Mouse (Mus musculus) cerebellum, adult 2 months (tissue): Measurements from ENCODE around the gene Tnfsf10.

Experiments
- CTCF ChIP-seq: fragments of 200-500 bp; IDR thresholded peaks from 2 replicates; pipeline ENCODE4 v1.5.1; 2011; ENCODE audit warnings: low read depth, mild to moderate bottlenecking, control low read depth, low read length, moderate library complexity, borderline replicate concordance; ENCODE audit not compliant: insufficient read depth
- POLR2A ChIP-seq: fragments of 200-500 bp; IDR thresholded peaks from 2 replicates; pipeline ENCODE4 v1.6.1; 2011; ENCODE audit warnings: low read length, control low read depth, borderline replicate concordance; ENCODE audit not compliant: insufficient read depth

DNA sequence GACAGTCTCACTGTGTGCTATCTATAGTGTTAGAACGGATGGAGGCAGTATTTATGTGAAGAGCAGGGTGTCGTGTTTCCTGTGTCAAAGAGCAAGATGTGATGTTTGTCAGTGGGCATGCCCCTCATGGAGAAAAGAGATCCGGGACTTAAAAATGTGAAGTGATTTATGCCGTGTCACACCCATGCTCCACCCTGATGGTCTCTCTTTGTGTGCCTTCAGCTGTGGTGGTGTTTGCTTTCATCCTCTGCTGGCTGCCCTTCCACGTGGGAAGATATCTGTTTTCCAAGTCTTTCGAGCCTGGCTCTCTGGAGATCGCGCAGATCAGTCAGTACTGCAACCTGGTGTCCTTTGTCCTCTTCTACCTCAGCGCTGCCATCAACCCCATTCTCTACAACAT lies 57.6 kb downstream of the Tnfsf10 start:
- TF ChIP-seq POLR2A (no peak), CTCF (no peak)
